Mouse (Mus musculus) kidney, postnatal 0 days (tissue): ENCODE data around the gene Pnpla7. TPM values are rescaled to one million over a fixed set of nuclear protein-coding genes. Genes with fewer than 3 reads are reported as not detected.

Source experiments
- ATAC-seq: fragments of 200-750 bp; cut with Nextera tagmentation; replicated peaks from 2 replicates; pipeline ENCODE4 v1.8.0; 2017; ENCODE audit warnings: low read depth, moderate number of reproducible peaks, moderate TSS enrichment, moderate library complexity; ENCODE audit not compliant: low FRiP score
- DNase-seq: peaks from one replicate; pipeline ENCODE4 v3.0.0-alpha.2; 2016; ENCODE audit warnings: low spot score
- H3K27ac ChIP-seq: fragments of 300-500 bp; sonication (generic); 2 replicates; pipeline ENCODE4 v1.5.1; 2014; ENCODE audit warnings: mild to moderate bottlenecking
- H3K27me3 ChIP-seq: fragments of 300-500 bp; sonication (generic); 2 replicates; pipeline ENCODE4 v1.6.1; 2014; ENCODE audit warnings: low read length, mixed read lengths; ENCODE audit not compliant: insufficient read depth
- H3K36me3 ChIP-seq: fragments of 300-500 bp; sonication (generic); 2 replicates; pipeline ENCODE4 v1.6.1; 2014; ENCODE audit warnings: low read length, mixed read lengths; ENCODE audit not compliant: insufficient read depth
- H3K4me1 ChIP-seq: fragments of 300-500 bp; sonication (generic); replicated peaks from 2 replicates; pipeline ENCODE4 v1.6.1; 2014; ENCODE audit warnings: antibody characterized with exemption, low read length, mixed read lengths; ENCODE audit not compliant: insufficient read depth
- H3K4me2 ChIP-seq: fragments of 300-500 bp; sonication (generic); 2 replicates; pipeline ENCODE4 v1.6.1; 2014; ENCODE audit warnings: mild to moderate bottlenecking, low read length, moderate library complexity, mixed read lengths
- H3K4me3 ChIP-seq: fragments of 300-500 bp; sonication (generic); replicated peaks from 2 replicates; pipeline ENCODE4 v1.5.1; 2014; ENCODE audit warnings: low read depth, low read length
- H3K9ac ChIP-seq: fragments of 300-500 bp; sonication (generic); 2 replicates; pipeline ENCODE4 v1.6.1; 2014; ENCODE audit warnings: low read depth, low read length
- H3K9me3 ChIP-seq: fragments of 300-500 bp; sonication (generic); replicated peaks from 2 replicates; pipeline ENCODE4 v1.6.1; 2016; ENCODE audit warnings: low read length, inconsistent platforms, mixed read lengths
- CTCF ChIP-seq: IDR thresholded peaks from 2 replicates; pipeline ENCODE4 v1.5.1; 2016; ENCODE audit warnings: antibody characterized with exemption, low read depth, mild to moderate bottlenecking, moderate library complexity
- WGBS: fragments of 180-500 bp; shearing (Covaris S2); extraction: QIAGEN DNeasy Blood & Tissue Kit; methylation state at CpG from one replicate; pipeline ENCODE4 v1.1.7; 2014; 5-methylcytosine and 5-hydroxymethylcytosine counted together
- polyA plus RNA-seq: library from polyadenylated mRNA; unstranded; fragments of >200 nt; fragmentation: Nextera tagmentation; extraction: Ambion mirVana; gene quantifications from 2 replicates; pipeline ENCODE4 v1.2.1, GENCODE M21; 2015

Gene Pnpla7
- polyA plus RNA-seq, 1 experiment from 2014 or later, result 8.3 TPM

- H3K9ac ChIP-seq, result no peak overlapping the region
- no peak overlapping the region for H3K27ac ChIP-seq
- H3K4me3 ChIP-seq, result no peak overlapping the region
- no peaks in the 10 kb centered on the region for H3K9me3 ChIP-seq
- H3K4me2 ChIP-seq, result no peak overlapping the region
- H3K27me3 ChIP-seq, result no peaks in the 10 kb centered on the region
- no peaks in the 10 kb centered on the region for H3K36me3 ChIP-seq
- no peak for DNase-seq
- ATAC-seq, result no peak
- H3K4me1 ChIP-seq, result peaks cover 11% of the 10 kb centered on the region
- no peak for TF ChIP-seq CTCF
- 88% methylated on average over 8 of the region's 8 CpGs for WGBS
Measured at GRCm38 (mm10) chr2:25051450-25051849, 75.6 kb downstream of the Pnpla7 start.

- Histone ChIP-seq H3K4me3 (no peak overlapping the region), H3K9ac (no peak overlapping the region), H3K9me3 (no peaks in the 10 kb centered on the region), H3K27me3 (no peaks in the 10 kb centered on the region), H3K27ac (no peak overlapping the region), H3K4me1 (peaks cover 11% of the 10 kb centered on the region), H3K4me2 (no peak overlapping the region), H3K36me3 (0 out of 2 replicates have a peak, but pooled peaks cover 2% of the 10 kb centered on the region)
- WGBS, result 91% methylated on average over 6 of the region's 6 CpGs
- ATAC-seq (no peak), DNase-seq (no peak)
- TF ChIP-seq CTCF, result no peak
Measured at GRCm38 (mm10) chr2:25053101-25053500, 77.3 kb downstream of the Pnpla7 start.

- peak within 1 kb of the TSS; percentile 89 for H3K4me2 ChIP-seq
- peak; percentile 21; the same call in 1 of the 2 replicates for TF ChIP-seq CTCF
- ATAC-seq (peak; percentile 91), DNase-seq (peak; percentile 93)
- peak within 1 kb of the TSS; percentile 79 for H3K9ac ChIP-seq
- H3K36me3 ChIP-seq, result 0 out of 2 replicates have a peak, but pooled peaks cover 2% of the 10 kb centered on the region
- H3K9me3 ChIP-seq, result no peaks in the 10 kb centered on the region
- H3K4me3 ChIP-seq, result peak within 1 kb of the TSS; percentile 66
- H3K27me3 ChIP-seq, result no peaks in the 10 kb centered on the region
- 4% methylated on average over 47 of the region's 47 CpGs for WGBS
- peaks cover 11% of the 10 kb centered on the region for H3K4me1 ChIP-seq
- no peak within 1 kb of the TSS for H3K27ac ChIP-seq
Measured at GRCm38 (mm10) chr2:25054221-25055067, 78.6 kb downstream of the Pnpla7 start, which contains the start of gene Nsmf. Gene Nsmf (plus strand): TSS chr2:25054355.

GRCm38 (mm10) chr2:25055068-25055405 lies 79.2 kb downstream of the Pnpla7 start:
- ATAC-seq (no peak), DNase-seq (no peak)
- 68% methylated on average over 2 of the region's 2 CpGs for WGBS
- Histone ChIP-seq H3K4me3 (peak overlapping the region; percentile 66), H3K27ac (no peak overlapping the region), H3K27me3 (no peaks in the 10 kb centered on the region), H3K4me1 (peaks cover 11% of the 10 kb centered on the region), H3K9ac (peak overlapping the region; percentile 79), H3K4me2 (peak overlapping the region; percentile 89), H3K9me3 (no peaks in the 10 kb centered on the region), H3K36me3 (0 out of 2 replicates have a peak, but pooled peaks cover 2% of the 10 kb centered on the region)
- no peak for TF ChIP-seq CTCF

- H3K9me3 ChIP-seq, result no peaks in the 10 kb centered on the region
- ATAC-seq, result no peak
- peak overlapping the region; percentile 66 for H3K4me3 ChIP-seq
- no peaks in the 10 kb centered on the region for H3K27me3 ChIP-seq
- WGBS, result 87% methylated on average over 21 of the region's 21 CpGs
- H3K36me3 ChIP-seq, result 0 out of 2 replicates have a peak, but pooled peaks cover 5% of the 10 kb centered on the region
- no peak overlapping the region for H3K27ac ChIP-seq
- H3K4me2 ChIP-seq, result peak overlapping the region; percentile 89
- peaks cover 11% of the 10 kb centered on the region for H3K4me1 ChIP-seq
- H3K9ac ChIP-seq, result peak overlapping the region; percentile 79
- TF ChIP-seq CTCF, result no peak
- no peak for DNase-seq
Measured at GRCm38 (mm10) chr2:25055409-25056155, 79.7 kb downstream of the Pnpla7 start.

GRCm38 (mm10) chr2:25058926-25059325 lies 83.1 kb downstream of the Pnpla7 start:
- Histone ChIP-seq H3K36me3 (0 out of 2 replicates have a peak, but pooled peaks cover 16% of the 10 kb centered on the region), H3K4me1 (peaks cover 11% of the 10 kb centered on the region), H3K4me2 (no peak overlapping the region), H3K9ac (no peak overlapping the region), H3K4me3 (no peak overlapping the region), H3K27ac (no peak overlapping the region), H3K9me3 (no peaks in the 10 kb centered on the region), H3K27me3 (no peaks in the 10 kb centered on the region)
- TF ChIP-seq CTCF, result no peak
- DNase-seq (no peak), ATAC-seq (no peak)
- WGBS, result 97% methylated on average over 7 of the region's 7 CpGs
